Mouse (Mus musculus): ENCODE data around the gene 9530077C05Rik. TPM values are rescaled to one million over a fixed set of nuclear protein-coding genes. Genes with fewer than 3 reads are reported as not detected.

9530077C05Rik gene
- polyA plus RNA-seq, 1 experiment from 2014 or later, result 1.6 TPM

DNA sequence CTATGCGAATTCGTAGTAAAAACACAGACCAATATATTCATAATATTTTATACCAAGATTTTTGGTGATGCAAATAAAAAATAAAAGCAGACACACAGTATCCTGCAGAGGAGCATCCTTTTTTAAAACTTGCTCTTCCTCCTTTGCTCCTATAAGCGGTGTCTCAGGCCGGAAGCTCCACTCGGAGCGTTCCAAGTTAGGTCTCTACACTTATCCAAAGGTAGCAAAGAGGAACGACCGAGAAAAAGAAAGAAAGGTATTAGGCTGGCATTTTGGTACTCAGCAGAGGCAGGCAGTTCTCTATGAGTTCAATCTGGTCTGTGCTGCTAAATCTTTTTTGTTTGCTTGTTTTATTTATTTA, 57.6 kb downstream of the 9530077C05Rik start:
- no peak overlapping the region for H3K27ac ChIP-seq (ENCODE audit: low read depth)
- peaks cover 5% of the 10 kb centered on the region for H3K36me3 ChIP-seq (replicated peaks; ENCODE audit: insufficient read depth, low read length)
- H3K9me3 ChIP-seq (ENCODE audit: low read length), result no peaks in the 10 kb centered on the region
- peaks cover 6% of the 10 kb centered on the region; the same call in 1 of the 2 replicates for H3K4me1 ChIP-seq (ENCODE audit: insufficient read depth)
- ATAC-seq, result no peak
- H3K27me3 ChIP-seq (ENCODE audit: insufficient read depth, low read length), result no peaks in the 10 kb centered on the region
- TF ChIP-seq CTCF (IDR thresholded peaks at IDR 0.05; ENCODE audit: low read depth) (no peak), EP300 (IDR thresholded peaks at IDR 0.05; ENCODE audit: low read depth) (no peak)
- DNase-seq, result no peak
- WGBS (ENCODE audit: insufficient replicate concordance), result 63% methylated on average over 8 of the region's 8 CpGs
- peak overlapping the region; percentile 97; the same call in 1 of the 2 replicates for H3K4me2 ChIP-seq (ENCODE audit: low read depth, low read length)
- no peak overlapping the region for H3K9ac ChIP-seq (replicated peaks)
- no peak overlapping the region for H3K4me3 ChIP-seq (ENCODE audit: low read depth, low read length)

GRCm38 (mm10) chr9:22469643-22470042, 58.3 kb downstream of the 9530077C05Rik start, which contains the start of gene Rp9:
Gene Rp9, minus strand, starts transcription at chr9:22469743.
- peak within 1 kb of the TSS; percentile 94 for H3K4me3 ChIP-seq (ENCODE audit: low read depth, low read length)
- TF ChIP-seq CTCF (IDR thresholded peaks at IDR 0.05; ENCODE audit: low read depth), result no peak
- TF ChIP-seq EP300 (IDR thresholded peaks at IDR 0.05; ENCODE audit: low read depth), result no peak
- peaks cover 6% of the 10 kb centered on the region; the same call in 1 of the 2 replicates for H3K4me1 ChIP-seq (ENCODE audit: insufficient read depth)
- no peaks in the 10 kb centered on the region for H3K9me3 ChIP-seq (ENCODE audit: low read length)
- H3K36me3 ChIP-seq (replicated peaks; ENCODE audit: insufficient read depth, low read length), result peaks cover 5% of the 10 kb centered on the region
- no peaks in the 10 kb centered on the region for H3K27me3 ChIP-seq (ENCODE audit: insufficient read depth, low read length)
- ATAC-seq (no peak), DNase-seq (no peak)
- peak within 1 kb of the TSS; percentile 95; the same call in 1 of the 2 replicates for H3K27ac ChIP-seq (ENCODE audit: low read depth)
- peak within 1 kb of the TSS; percentile 95 for H3K9ac ChIP-seq (replicated peaks)
- peak within 1 kb of the TSS; percentile 97 for H3K4me2 ChIP-seq (ENCODE audit: low read depth, low read length)
- 83% methylated on average over 3 of the region's 3 CpGs for WGBS (ENCODE audit: insufficient replicate concordance)

DNA sequence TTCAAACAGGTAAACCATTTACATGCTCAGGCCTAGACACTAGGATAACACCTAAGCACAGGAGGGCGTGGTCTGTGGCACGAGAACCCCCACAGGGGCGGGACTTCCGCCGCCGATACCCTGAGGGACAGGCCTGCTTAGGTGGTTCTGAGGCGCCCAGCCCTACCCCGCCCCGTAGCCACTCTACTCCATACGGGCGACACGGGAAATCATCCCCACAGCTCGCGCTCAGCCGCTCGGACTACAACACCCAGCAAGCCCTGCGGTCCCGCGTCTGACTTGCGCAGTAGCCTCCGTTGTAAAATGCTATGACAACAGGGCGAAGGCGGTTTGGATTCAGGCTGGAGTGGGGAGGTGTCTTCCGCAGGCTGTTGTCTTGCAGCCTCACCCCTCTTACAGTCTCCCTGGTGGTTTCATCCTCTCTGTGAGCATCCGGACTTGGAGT, 64.1 kb downstream of the 9530077C05Rik start, which contains the start of gene Bbs9:
Gene Bbs9 (plus strand): TSS at position 292 of the 445 bp plus-strand sequence.
- H3K9ac ChIP-seq (replicated peaks), result peak within 1 kb of the TSS; percentile 68
- peak within 1 kb of the TSS; percentile 95 for H3K4me2 ChIP-seq (ENCODE audit: low read depth, low read length)
- peaks cover 5% of the 10 kb centered on the region for H3K4me1 ChIP-seq (ENCODE audit: insufficient read depth)
- no peaks in the 10 kb centered on the region for H3K36me3 ChIP-seq (replicated peaks; ENCODE audit: insufficient read depth, low read length)
- H3K27ac ChIP-seq (ENCODE audit: low read depth), result peak within 1 kb of the TSS; percentile 29; the same call in 1 of the 2 replicates
- under 1% methylated on average over 25 of the region's 25 CpGs for WGBS (ENCODE audit: insufficient replicate concordance)
- peak within 1 kb of the TSS; percentile 61 for H3K4me3 ChIP-seq (ENCODE audit: low read depth, low read length)
- peak; percentile 100 for ATAC-seq
- no peaks in the 10 kb centered on the region for H3K9me3 ChIP-seq (ENCODE audit: low read length)
- H3K27me3 ChIP-seq (ENCODE audit: insufficient read depth, low read length), result no peaks in the 10 kb centered on the region
- DNase-seq, result peak; percentile 93
- TF ChIP-seq CTCF (IDR thresholded peaks at IDR 0.05; ENCODE audit: low read depth) (no peak), EP300 (IDR thresholded peaks at IDR 0.05; ENCODE audit: low read depth) (no peak)

DNA sequence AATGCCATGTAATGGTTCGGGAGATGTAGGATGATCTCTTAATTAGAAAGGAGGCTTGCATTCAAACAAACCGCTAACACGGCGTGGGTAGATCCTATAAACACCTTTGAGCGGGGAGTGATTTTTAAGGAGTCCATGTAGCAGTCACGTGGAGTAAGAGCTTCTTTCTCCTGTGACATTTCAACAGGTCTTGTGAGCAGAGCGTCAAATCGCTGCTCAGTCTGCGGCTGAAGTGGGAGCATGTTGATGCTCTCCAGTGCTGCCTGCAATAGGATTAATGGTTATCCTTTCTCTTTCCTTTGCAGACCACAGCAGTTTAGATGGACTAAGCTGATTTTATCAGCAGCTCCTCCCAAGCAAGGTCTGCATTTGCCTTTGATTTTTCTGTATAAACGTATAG, 65.0 kb downstream of the 9530077C05Rik start:
- H3K27ac ChIP-seq (ENCODE audit: low read depth), result no peak overlapping the region
- 6% methylated on average over 10 of the region's 10 CpGs for WGBS (ENCODE audit: insufficient replicate concordance)
- DNase-seq, result no peak

GRCm38 (mm10) chr9:22478946-22479345, 67.6 kb downstream of the 9530077C05Rik start:
- no peaks in the 10 kb centered on the region for H3K27me3 ChIP-seq (ENCODE audit: insufficient read depth, low read length)
- ATAC-seq, result no peak
- 88% methylated on average over 8 of the region's 8 CpGs for WGBS (ENCODE audit: insufficient replicate concordance)

More for the DNA sequence above, 65.0 kb downstream of the 9530077C05Rik start:
- TF ChIP-seq EP300 (IDR thresholded peaks at IDR 0.05; ENCODE audit: low read depth), result no peak
- TF ChIP-seq CTCF (IDR thresholded peaks at IDR 0.05; ENCODE audit: low read depth), result no peak
- Histone ChIP-seq H3K4me3 (ENCODE audit: low read depth, low read length) (peak overlapping the region; percentile 61), H3K4me2 (ENCODE audit: low read depth, low read length) (peak overlapping the region; percentile 95), H3K9me3 (ENCODE audit: low read length) (no peaks in the 10 kb centered on the region), H3K4me1 (ENCODE audit: insufficient read depth) (peaks cover 5% of the 10 kb centered on the region), H3K9ac (replicated peaks) (peak overlapping the region; percentile 68), H3K27me3 (ENCODE audit: insufficient read depth, low read length) (no peaks in the 10 kb centered on the region), H3K36me3 (replicated peaks; ENCODE audit: insufficient read depth, low read length) (no peaks in the 10 kb centered on the region)
- ATAC-seq, result no peak

GRCm38 (mm10) chr9:22483866-22484561, 72.7 kb downstream of the 9530077C05Rik start:
- Histone ChIP-seq H3K27me3 (ENCODE audit: insufficient read depth, low read length) (no peaks in the 10 kb centered on the region), H3K9ac (replicated peaks) (no peak overlapping the region), H3K36me3 (replicated peaks; ENCODE audit: insufficient read depth, low read length) (no peaks in the 10 kb centered on the region), H3K4me3 (ENCODE audit: low read depth, low read length) (no peak overlapping the region), H3K4me2 (ENCODE audit: low read depth, low read length) (no peak overlapping the region), H3K9me3 (ENCODE audit: low read length) (no peaks in the 10 kb centered on the region), H3K4me1 (ENCODE audit: insufficient read depth) (no peaks in the 10 kb centered on the region; the same call in 1 of the 2 replicates), H3K27ac (ENCODE audit: low read depth) (no peak overlapping the region)
- ATAC-seq (no peak), DNase-seq (no peak)
- TF ChIP-seq EP300 (IDR thresholded peaks at IDR 0.05; ENCODE audit: low read depth) (no peak), CTCF (IDR thresholded peaks at IDR 0.05; ENCODE audit: low read depth) (no peak)
- 86% methylated on average over 8 of the region's 8 CpGs for WGBS (ENCODE audit: insufficient replicate concordance)

More at GRCm38 (mm10) chr9:22478946-22479345, 67.6 kb downstream of the 9530077C05Rik start:
- Histone ChIP-seq H3K9ac (replicated peaks) (no peak overlapping the region), H3K36me3 (replicated peaks; ENCODE audit: insufficient read depth, low read length) (no peaks in the 10 kb centered on the region), H3K4me1 (ENCODE audit: insufficient read depth) (peaks cover 5% of the 10 kb centered on the region), H3K4me2 (ENCODE audit: low read depth, low read length) (no peak overlapping the region), H3K4me3 (ENCODE audit: low read depth, low read length) (no peak overlapping the region), H3K27ac (ENCODE audit: low read depth) (no peak overlapping the region), H3K9me3 (ENCODE audit: low read length) (no peaks in the 10 kb centered on the region)
- DNase-seq, result no peak
- TF ChIP-seq EP300 (IDR thresholded peaks at IDR 0.05; ENCODE audit: low read depth) (no peak), CTCF (IDR thresholded peaks at IDR 0.05; ENCODE audit: low read depth) (no peak)

Data from liver, postnatal 0 days (tissue).